ENCODE assay signal across 10 mouse cellular contexts in the genomic region with DNA sequence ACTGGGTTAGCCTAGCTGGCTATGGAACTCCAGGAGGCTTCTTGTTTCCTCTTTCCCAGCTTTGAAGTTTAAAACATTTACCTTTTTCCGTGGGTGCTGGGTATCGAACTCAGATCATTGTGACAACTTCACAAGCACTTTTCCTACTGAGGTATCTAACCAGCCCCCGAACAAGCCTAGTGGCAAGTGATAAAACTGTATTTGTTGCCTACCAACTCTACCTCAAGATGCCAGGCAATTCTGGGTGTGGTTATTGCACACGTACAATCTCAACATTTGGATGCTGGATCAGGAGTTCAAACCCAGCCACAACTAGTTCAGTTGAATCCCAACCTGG. TPM values are rescaled to one million over a fixed set of nuclear protein-coding genes. Genes with fewer than 3 reads are reported as not detected.
DNase-seq lines count a peak whose midpoint lies in the region; ATAC-seq and TF ChIP-seq lines count a peak whose summit lies in the region.
"Had no signal": no experiment of that assay in that cellular context is flagged by ENCODE, and none has a peak within 500 bp of the region (broad histone marks: within the 10 kb centered on the region; RNA-seq: fewer than 3 reads in every experiment).

No protein-coding gene starts in this region.

- TF ChIP-seq CTCF in cortical plate, adult 2 months (IDR thresholded peaks at IDR 0.05; ENCODE audit: extremely low read depth, insufficient read depth, low read length): no peak

- peak overlapping the region; percentile 88 for H3K4me2 ChIP-seq in heart, embryonic 11.5 days
- H3K4me2 ChIP-seq in liver, embryonic 11.5 days: peak overlapping the region; percentile 81

- no peaks in the 10 kb centered on the region for H3K9me3 ChIP-seq in heart, embryonic 11.5 days (replicated peaks; ENCODE audit: control insufficient read depth, low read length)
- H3K9me3 ChIP-seq in liver, embryonic 11.5 days (ENCODE audit: control insufficient read depth, low read length): no peaks in the 10 kb centered on the region
- H3K9me3 ChIP-seq: embryonic facial prominence, embryonic 12.5 days had no signal

- no peak for DNase-seq in heart, postnatal 4 days
- peak; percentile 68 for DNase-seq in 416B (ENCODE audit: low read depth)
- DNase-seq in liver, embryonic 11.5 days (ENCODE audit: low spot score): no peak
- DNase-seq in cerebellum, postnatal 36 days: no peak
- no peak for DNase-seq in left cerebral cortex, adult 18-20 months (ENCODE audit: low spot score in 2 of 2)
- no peak for DNase-seq in frontal cortex, postnatal 10 days (ENCODE audit: low spot score in 2 of 2)
- DNase-seq: thymus, adult 18-20 months had no signal

- H3K27me3 ChIP-seq in heart, embryonic 11.5 days (ENCODE audit: control insufficient read depth, insufficient read depth, low read length): no peaks in the 10 kb centered on the region
- no peaks in the 10 kb centered on the region for H3K27me3 ChIP-seq in liver, embryonic 11.5 days (replicated peaks; ENCODE audit: control insufficient read depth, insufficient read depth, low read length)
- H3K27me3 ChIP-seq: embryonic facial prominence, embryonic 12.5 days had no signal

- no peaks in the 10 kb centered on the region for H3K36me3 ChIP-seq in heart, embryonic 11.5 days (ENCODE audit: control insufficient read depth, insufficient read depth, low read length)
- no peaks in the 10 kb centered on the region for H3K36me3 ChIP-seq in liver, embryonic 11.5 days (ENCODE audit: control insufficient read depth, insufficient read depth, low read length)
- H3K36me3 ChIP-seq: embryonic facial prominence, embryonic 12.5 days had no signal

- no peak for TF ChIP-seq POLR2A in cortical plate, adult 2 months (IDR thresholded peaks at IDR 0.05; ENCODE audit: extremely low read depth, insufficient read depth, low read length)

- 78% methylated on average over 4 of the region's 4 CpGs for WGBS in heart, embryonic 11.5 days (ENCODE audit: insufficient replicate concordance)
- WGBS in liver, embryonic 11.5 days: 76% methylated on average over 4 of the region's 4 CpGs

- H3K9ac ChIP-seq in heart, embryonic 11.5 days (ENCODE audit: low read depth, low read length): no peak overlapping the region
- H3K9ac ChIP-seq in liver, embryonic 11.5 days (ENCODE audit: low read depth, low read length): peak overlapping the region; percentile 44; the same call in 1 of the 2 replicates

- 0 out of 2 replicates have a peak overlapping the region, but pooled peaks have one; percentile 58 for H3K4me3 ChIP-seq in heart, embryonic 11.5 days (ENCODE audit: low read depth, low read length)
- peak overlapping the region; percentile 79; the same call in 1 of the 2 replicates for H3K4me3 ChIP-seq in cortical plate, adult 2 months (ENCODE audit: insufficient read depth, low read length)
- H3K4me3 ChIP-seq in liver, embryonic 11.5 days (ENCODE audit: low read depth, low read length): peak overlapping the region; percentile 62; the same call in 1 of the 2 replicates

- H3K4me1 ChIP-seq in heart, embryonic 11.5 days (ENCODE audit: control insufficient read depth, insufficient read depth, low read length): peaks cover 17% of the 10 kb centered on the region
- peaks cover 3% of the 10 kb centered on the region; the same call in 1 of the 2 replicates for H3K4me1 ChIP-seq in cortical plate, adult 2 months (ENCODE audit: control insufficient read depth, insufficient read depth, low read length)
- H3K4me1 ChIP-seq in liver, embryonic 11.5 days (replicated peaks; ENCODE audit: control insufficient read depth, insufficient read depth, low read length): peaks cover 28% of the 10 kb centered on the region

- no peak overlapping the region for H3K27ac ChIP-seq in heart, embryonic 11.5 days (ENCODE audit: low read depth, low read length)
- H3K27ac ChIP-seq in cortical plate, adult 2 months (ENCODE audit: insufficient read depth, low read length): no peak overlapping the region
- H3K27ac ChIP-seq in liver, embryonic 11.5 days (ENCODE audit: low read depth, low read length): peak overlapping the region; percentile 70

- ATAC-seq in heart, embryonic 11.5 days (replicated peaks; ENCODE audit: insufficient number of reproducible peaks, low FRiP score, low TSS enrichment): no peak
- ATAC-seq in liver, embryonic 11.5 days (replicated peaks; ENCODE audit: low FRiP score): no peak

RNA-seq across cellular contexts. Expression of a gene that starts 0.7 kb away (rescaled TPM):
- polyA plus RNA-seq in heart, embryonic 11.5 days (2014; fragmentation: Nextera tagmentation; extraction: Ambion mirVana): 11.6 and 12.9 TPM in 2 replicates
- total RNA-seq in heart, postnatal 4 days (2021): 1 to 10 TPM; 8.4 to 9.6 TPM
- polyA plus RNA-seq in cortical plate, adult 2 months (2012; rRNA removed): 27.4 and 28.9 TPM in 2 replicates
- 27.7 and 28.1 TPM in 2 replicates for polyA plus RNA-seq in liver, embryonic 11.5 days (2014; fragmentation: Nextera tagmentation; extraction: Ambion mirVana)
- total RNA-seq in left cerebral cortex, adult 18-20 months (2021): 10 to 100 TPM; 18.4 to 21.2 TPM

RNA-seq across cellular contexts. Expression of a gene that starts 17.5 kb away (rescaled TPM):
- 3.0 and 3.3 TPM in 2 replicates for polyA plus RNA-seq in heart, embryonic 11.5 days (2014; fragmentation: Nextera tagmentation; extraction: Ambion mirVana)
- total RNA-seq in heart, postnatal 4 days (2021): 10 to 100 TPM in 1 of 2 experiments, 1 to 10 TPM in 1; 9.8 to 10.2 TPM
- 0.71 and 0.78 TPM in 2 replicates for polyA plus RNA-seq in cortical plate, adult 2 months (2012; rRNA removed)
- 3.1 and 3.5 TPM in 2 replicates for polyA plus RNA-seq in liver, embryonic 11.5 days (2014; fragmentation: Nextera tagmentation; extraction: Ambion mirVana)
- total RNA-seq in left cerebral cortex, adult 18-20 months (2021): 1 to 10 TPM; 1.8 to 2.8 TPM

RNA-seq across cellular contexts. Expression of a gene that starts 43.6 kb away (rescaled TPM):
- polyA plus RNA-seq in heart, embryonic 11.5 days (2014; fragmentation: Nextera tagmentation; extraction: Ambion mirVana): 11.1 and 14.0 TPM in 2 replicates
- 1 to 10 TPM; 1.3 to 2.0 TPM for total RNA-seq in heart, postnatal 4 days (2021)
- polyA plus RNA-seq in cortical plate, adult 2 months (2012; rRNA removed): 4.6 and 4.7 TPM in 2 replicates
- 2.9 and 4.6 TPM in 2 replicates for polyA plus RNA-seq in liver, embryonic 11.5 days (2014; fragmentation: Nextera tagmentation; extraction: Ambion mirVana)
- total RNA-seq in left cerebral cortex, adult 18-20 months (2021): 1 to 10 TPM; 3.1 to 4.9 TPM
